Mouse (Mus musculus) embryonic facial prominence, embryonic 12.5 days (tissue): ENCODE results near the gene Dmxl2. TPM values are rescaled to one million over a fixed set of nuclear protein-coding genes. Genes with fewer than 3 reads are reported as not detected.

ENCODE experiments used
- ATAC-seq: fragments of 200-750 bp; cut with Nextera tagmentation; 2 replicates; pipeline ENCODE4 v1.8.0; 2017; ENCODE audit not compliant: insufficient number of reproducible peaks, insufficient read depth, low FRiP score, low TSS enrichment
- H3K27ac ChIP-seq: fragments of 300-500 bp; sonication (generic); 2 replicates; pipeline ENCODE4 v1.5.1; 2016; ENCODE audit warnings: mild to moderate bottlenecking
- H3K27me3 ChIP-seq: fragments of 300-500 bp; sonication (generic); 2 replicates; pipeline ENCODE4 v1.6.1; 2016; ENCODE audit warnings: mild to moderate bottlenecking, moderate library complexity
- H3K36me3 ChIP-seq: fragments of 300-500 bp; sonication (generic); 2 replicates; pipeline ENCODE4 v1.6.1; 2016; ENCODE audit warnings: mild to moderate bottlenecking
- H3K4me1 ChIP-seq: fragments of 300-500 bp; sonication (generic); 2 replicates; pipeline ENCODE4 v1.6.1; 2016
- H3K4me2 ChIP-seq: fragments of 300-500 bp; sonication (generic); replicated peaks from 2 replicates; pipeline ENCODE4 v1.6.1; 2016; ENCODE audit warnings: mild to moderate bottlenecking, moderate library complexity
- H3K4me3 ChIP-seq: fragments of 300-500 bp; sonication (generic); 2 replicates; pipeline ENCODE4 v1.5.1; 2016; ENCODE audit warnings: mild to moderate bottlenecking
- H3K9ac ChIP-seq: fragments of 300-500 bp; sonication (generic); 2 replicates; pipeline ENCODE4 v1.6.1; 2016; ENCODE audit warnings: mild to moderate bottlenecking, moderate library complexity
- H3K9me3 ChIP-seq: fragments of 300-500 bp; sonication (generic); 2 replicates; pipeline ENCODE4 v1.6.1; 2016; ENCODE audit warnings: mild to moderate bottlenecking, moderate library complexity
- WGBS: fragments of 180-500 bp; shearing (Covaris S2); methylation state at CpG from one replicate; pipeline ENCODE4 v1.1.7; 2016; 5-methylcytosine and 5-hydroxymethylcytosine counted together
- polyA plus RNA-seq: library from polyadenylated mRNA; unstranded; fragments of >200 nt; fragmentation: Nextera tagmentation; extraction: Ambion mirVana; gene quantifications from 2 replicates; pipeline ENCODE4 v1.2.1, GENCODE M21; 2016

The Dmxl2 gene
- polyA plus RNA-seq, 1 experiment from 2014 or later, result 8.6 TPM

GRCm38 (mm10) chr9:54463483-54464054, 37.9 kb downstream of the Dmxl2 start:
- H3K27ac ChIP-seq, result no peak overlapping the region
- H3K9me3 ChIP-seq, result no peaks in the 10 kb centered on the region
- H3K4me3 ChIP-seq, result no peak overlapping the region
- no peak for ATAC-seq
- no peak overlapping the region for H3K9ac ChIP-seq
- 81% methylated on average over 4 of the region's 4 CpGs for WGBS
- H3K36me3 ChIP-seq, result no peaks in the 10 kb centered on the region
- no peaks in the 10 kb centered on the region for H3K27me3 ChIP-seq
- H3K4me1 ChIP-seq, result no peaks in the 10 kb centered on the region
- H3K4me2 ChIP-seq, result no peak overlapping the region

GRCm38 (mm10) chr9:54439015-54439414, 62.4 kb downstream of the Dmxl2 start:
- H3K27ac ChIP-seq, result no peak overlapping the region
- no peaks in the 10 kb centered on the region for H3K9me3 ChIP-seq
- 85% methylated on average over 6 of the region's 6 CpGs for WGBS
- H3K27me3 ChIP-seq, result no peaks in the 10 kb centered on the region
- H3K4me1 ChIP-seq, result no peaks in the 10 kb centered on the region
- no peak for ATAC-seq
- no peak overlapping the region for H3K9ac ChIP-seq
- no peak overlapping the region for H3K4me3 ChIP-seq
- no peak overlapping the region for H3K4me2 ChIP-seq
- no peaks in the 10 kb centered on the region for H3K36me3 ChIP-seq

- Histone ChIP-seq H3K27ac (no peak overlapping the region), H3K4me3 (no peak overlapping the region), H3K4me2 (no peak overlapping the region), H3K36me3 (no peaks in the 10 kb centered on the region), H3K9me3 (no peaks in the 10 kb centered on the region), H3K4me1 (no peaks in the 10 kb centered on the region), H3K27me3 (no peaks in the 10 kb centered on the region), H3K9ac (no peak overlapping the region)
- no peak for ATAC-seq
- 22% methylated on average over 2 of the region's 2 CpGs for WGBS
These were observed 63.2 kb downstream of the Dmxl2 start for GRCm38 (mm10) chr9:54438246-54438645.

- Histone ChIP-seq H3K4me1 (no peaks in the 10 kb centered on the region), H3K27ac (no peak overlapping the region), H3K4me3 (no peak overlapping the region), H3K9ac (no peak overlapping the region), H3K36me3 (no peaks in the 10 kb centered on the region), H3K27me3 (no peaks in the 10 kb centered on the region), H3K9me3 (no peaks in the 10 kb centered on the region), H3K4me2 (no peak overlapping the region)
- ATAC-seq, result no peak
- WGBS, result 91% methylated on average over 2 of the region's 2 CpGs
These were observed 85.2 kb downstream of the Dmxl2 start for GRCm38 (mm10) chr9:54416238-54416637.

GRCm38 (mm10) chr9:54356756-54357155, 144.7 kb downstream of the Dmxl2 start:
- no peaks in the 10 kb centered on the region for H3K36me3 ChIP-seq
- no peaks in the 10 kb centered on the region for H3K4me1 ChIP-seq
- H3K27me3 ChIP-seq, result no peaks in the 10 kb centered on the region
- no peaks in the 10 kb centered on the region for H3K9me3 ChIP-seq
- H3K4me2 ChIP-seq, result no peak overlapping the region
- no peak for ATAC-seq
- H3K4me3 ChIP-seq, result no peak overlapping the region
- WGBS, result 94% methylated on average over 8 of the region's 8 CpGs
- no peak overlapping the region for H3K9ac ChIP-seq
- H3K27ac ChIP-seq, result no peak overlapping the region

- H3K4me3 ChIP-seq, result no peak overlapping the region
- H3K27ac ChIP-seq, result no peak overlapping the region
- no peak overlapping the region for H3K4me2 ChIP-seq
- no peaks in the 10 kb centered on the region for H3K4me1 ChIP-seq
- ATAC-seq, result no peak
- no peak overlapping the region for H3K9ac ChIP-seq
- no peaks in the 10 kb centered on the region for H3K27me3 ChIP-seq
- whole genome bisulfite sequencing, result 74% methylated on average over 7 of the region's 7 CpGs
- H3K36me3 ChIP-seq, result no peaks in the 10 kb centered on the region
- H3K9me3 ChIP-seq, result no peaks in the 10 kb centered on the region
These were observed 159.4 kb downstream of the Dmxl2 start for GRCm38 (mm10) chr9:54342026-54342425.

- no peak overlapping the region for H3K27ac ChIP-seq
- no peaks in the 10 kb centered on the region for H3K4me1 ChIP-seq
- 50% methylated on average over 6 of the region's 6 CpGs for WGBS
- H3K9ac ChIP-seq, result no peak overlapping the region
- no peaks in the 10 kb centered on the region for H3K36me3 ChIP-seq
- ATAC-seq, result no peak
- no peak overlapping the region for H3K4me3 ChIP-seq
- H3K4me2 ChIP-seq, result no peak overlapping the region
- H3K9me3 ChIP-seq, result no peaks in the 10 kb centered on the region
- no peaks in the 10 kb centered on the region for H3K27me3 ChIP-seq
These were observed 164.8 kb downstream of the Dmxl2 start for GRCm38 (mm10) chr9:54336532-54337144.

GRCm38 (mm10) chr9:54335582-54335981, 165.8 kb downstream of the Dmxl2 start:
- no peak overlapping the region for H3K27ac ChIP-seq
- H3K36me3 ChIP-seq, result no peaks in the 10 kb centered on the region
- H3K4me1 ChIP-seq, result no peaks in the 10 kb centered on the region
- H3K9me3 ChIP-seq, result no peaks in the 10 kb centered on the region
- H3K9ac ChIP-seq, result no peak overlapping the region
- no peak overlapping the region for H3K4me3 ChIP-seq
- no peak for ATAC-seq
- no peaks in the 10 kb centered on the region for H3K27me3 ChIP-seq
- whole genome bisulfite sequencing, result 80% methylated on average over 12 of the region's 12 CpGs
- H3K4me2 ChIP-seq, result no peak overlapping the region

GRCm38 (mm10) chr9:54329201-54329600, 172.2 kb downstream of the Dmxl2 start:
- Histone ChIP-seq H3K27me3 (no peaks in the 10 kb centered on the region), H3K4me1 (no peaks in the 10 kb centered on the region), H3K27ac (no peak overlapping the region), H3K4me2 (no peak overlapping the region), H3K9ac (no peak overlapping the region), H3K9me3 (no peaks in the 10 kb centered on the region), H3K4me3 (no peak overlapping the region), H3K36me3 (no peaks in the 10 kb centered on the region)
- WGBS, result 93% methylated on average over 7 of the region's 7 CpGs
- no peak for ATAC-seq

GRCm38 (mm10) chr9:54323456-54323855, 178.0 kb downstream of the Dmxl2 start:
- H3K9me3 ChIP-seq, result no peaks in the 10 kb centered on the region
- ATAC-seq, result no peak
- no peak overlapping the region for H3K9ac ChIP-seq
- WGBS, result 45% methylated on average over 8 of the region's 8 CpGs
- H3K27me3 ChIP-seq, result no peaks in the 10 kb centered on the region
- H3K36me3 ChIP-seq, result no peaks in the 10 kb centered on the region
- H3K4me3 ChIP-seq, result no peak overlapping the region
- no peak overlapping the region for H3K27ac ChIP-seq
- H3K4me1 ChIP-seq, result peaks cover 9% of the 10 kb centered on the region
- H3K4me2 ChIP-seq, result no peak overlapping the region

GRCm38 (mm10) chr9:54316363-54316762, 185.1 kb downstream of the Dmxl2 start:
- Histone ChIP-seq H3K4me3 (no peak overlapping the region), H3K9ac (no peak overlapping the region), H3K27ac (no peak overlapping the region), H3K9me3 (no peaks in the 10 kb centered on the region), H3K4me2 (no peak overlapping the region), H3K36me3 (no peaks in the 10 kb centered on the region), H3K4me1 (peaks cover 9% of the 10 kb centered on the region), H3K27me3 (no peaks in the 10 kb centered on the region)
- 76% methylated on average over 9 of the region's 9 CpGs for WGBS
- ATAC-seq, result no peak
